Comparison of ENCODE assay signal across 8 mouse cellular contexts in the genomic region with DNA sequence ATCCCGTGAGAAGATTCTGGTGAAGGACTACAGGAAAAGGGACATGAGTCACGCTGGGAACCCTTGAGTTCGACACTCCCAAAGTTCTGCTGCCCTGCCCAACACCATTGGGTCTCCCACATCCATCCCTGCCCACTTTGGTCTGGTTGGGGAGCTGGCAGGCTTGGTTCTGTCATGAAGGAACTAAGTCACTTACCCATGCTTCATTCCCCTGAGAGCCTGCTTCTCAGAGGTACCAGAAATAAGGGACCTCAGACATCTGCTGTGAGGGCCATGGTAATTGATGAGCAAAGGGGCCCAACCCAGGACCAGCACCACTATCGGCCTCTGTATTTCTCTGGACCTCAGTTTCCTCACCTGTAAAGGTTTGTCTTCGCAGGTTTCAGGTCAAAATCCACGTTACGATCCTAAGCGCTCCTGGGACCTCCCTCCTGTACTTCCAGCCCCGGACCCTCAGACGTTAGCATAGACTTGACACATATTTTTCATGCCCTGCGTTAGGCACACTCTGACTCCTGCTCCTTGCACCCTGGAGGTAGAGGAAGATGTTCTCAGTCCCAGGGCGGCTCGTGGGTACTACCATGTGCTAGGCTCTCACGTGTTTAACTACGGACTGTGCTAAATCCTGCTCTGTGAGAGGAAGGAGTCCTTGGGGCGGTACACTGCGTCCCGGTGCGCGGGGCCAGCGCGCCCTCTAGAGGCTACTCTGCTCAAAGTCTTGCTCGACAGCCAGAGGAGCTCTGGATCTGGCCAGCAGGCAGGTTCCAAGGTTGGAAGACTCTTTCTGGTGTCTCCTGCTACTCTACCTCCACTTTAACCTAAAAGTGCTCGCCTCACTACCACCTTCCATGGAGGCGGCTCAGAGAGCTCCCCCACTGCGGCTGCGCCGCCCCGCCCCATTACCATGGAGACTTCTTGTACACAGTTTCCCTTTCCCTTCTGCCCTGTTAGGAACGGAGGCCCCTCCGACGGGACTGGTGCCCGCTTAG. TPM values are rescaled to one million over a fixed set of nuclear protein-coding genes. Genes with fewer than 3 reads are reported as not detected.
A peak's percentile ranks its signal among the peaks of the same experiment; 100 is the strongest.
DNase-seq lines count a peak whose midpoint lies in the region; ATAC-seq lines count a peak whose summit lies in the region.

A gene (plus strand): TSS at position 91 of the 989 bp plus-strand sequence.

- peak within 1 kb of the TSS; percentile 48 for H3K4me3 ChIP-seq in embryonic facial prominence, embryonic 13.5 days
- peak within 1 kb of the TSS; percentile 39 for H3K4me3 ChIP-seq in limb, embryonic 12.5 days (replicated peaks)
- peak within 1 kb of the TSS; percentile 26 for H3K4me3 ChIP-seq in midbrain, embryonic 14.5 days (replicated peaks; ENCODE audit: low read depth, low read length)

- H3K27ac ChIP-seq in embryonic facial prominence, embryonic 13.5 days: no peak within 1 kb of the TSS
- peak within 1 kb of the TSS; percentile 41; the same call in 1 of the 2 replicates for H3K27ac ChIP-seq in limb, embryonic 12.5 days
- no peak within 1 kb of the TSS for H3K27ac ChIP-seq in midbrain, embryonic 14.5 days (replicated peaks; ENCODE audit: low read depth, low read length)

- H3K4me2 ChIP-seq in embryonic facial prominence, embryonic 13.5 days: peak within 1 kb of the TSS; percentile 65
- peak within 1 kb of the TSS; percentile 59 for H3K4me2 ChIP-seq in limb, embryonic 12.5 days
- H3K4me2 ChIP-seq in midbrain, embryonic 14.5 days (ENCODE audit: low read length): peak within 1 kb of the TSS; percentile 50

- H3K36me3 ChIP-seq in embryonic facial prominence, embryonic 13.5 days: peaks cover 32% of the 10 kb centered on the region
- H3K36me3 ChIP-seq in limb, embryonic 12.5 days: peaks cover 37% of the 10 kb centered on the region
- H3K36me3 ChIP-seq in midbrain, embryonic 14.5 days (ENCODE audit: control insufficient read depth, insufficient read depth, low read length): peaks cover 33% of the 10 kb centered on the region

- 15% methylated on average over 33 of the region's 33 CpGs for WGBS in embryonic facial prominence, embryonic 13.5 days
- WGBS in limb, embryonic 12.5 days: 15% methylated on average over 33 of the region's 33 CpGs
- WGBS in midbrain, embryonic 14.5 days: 15% methylated on average over 33 of the region's 33 CpGs

- peak; percentile 86 for ATAC-seq in embryonic facial prominence, embryonic 13.5 days (ENCODE audit: insufficient number of reproducible peaks, insufficient read depth, low FRiP score, low TSS enrichment, low read depth)
- peak; percentile 90 for ATAC-seq in limb, embryonic 12.5 days (ENCODE audit: insufficient number of reproducible peaks, insufficient read depth, low FRiP score, low TSS enrichment, low read depth)
- ATAC-seq in midbrain, embryonic 14.5 days (ENCODE audit: low FRiP score, low TSS enrichment): peak; percentile 87

- H3K9me3 ChIP-seq in embryonic facial prominence, embryonic 13.5 days: no peaks in the 10 kb centered on the region
- H3K9me3 ChIP-seq in limb, embryonic 12.5 days: no peaks in the 10 kb centered on the region
- H3K9me3 ChIP-seq in midbrain, embryonic 14.5 days (ENCODE audit: control insufficient read depth, low read length): no peaks in the 10 kb centered on the region

- H3K9ac ChIP-seq in embryonic facial prominence, embryonic 13.5 days: peak within 1 kb of the TSS; percentile 68
- H3K9ac ChIP-seq in limb, embryonic 12.5 days (replicated peaks): peak within 1 kb of the TSS; percentile 46
- H3K9ac ChIP-seq in midbrain, embryonic 14.5 days (replicated peaks; ENCODE audit: low read length): 0 out of 2 replicates have a peak within 1 kb of the TSS, but pooled peaks have one; percentile 4

- H3K27me3 ChIP-seq in embryonic facial prominence, embryonic 13.5 days: no peaks in the 10 kb centered on the region
- H3K27me3 ChIP-seq in limb, embryonic 12.5 days: peaks cover 7% of the 10 kb centered on the region; the same call in 1 of the 2 replicates
- H3K27me3 ChIP-seq in midbrain, embryonic 14.5 days (ENCODE audit: control insufficient read depth, insufficient read depth, low read length): no peaks in the 10 kb centered on the region

- peaks cover 12% of the 10 kb centered on the region for H3K4me1 ChIP-seq in embryonic facial prominence, embryonic 13.5 days
- peaks cover 12% of the 10 kb centered on the region for H3K4me1 ChIP-seq in limb, embryonic 12.5 days (replicated peaks)
- peaks cover 5% of the 10 kb centered on the region; the same call in 1 of the 2 replicates for H3K4me1 ChIP-seq in midbrain, embryonic 14.5 days (ENCODE audit: control insufficient read depth, insufficient read depth, low read length)

- peak; percentile 90 for DNase-seq in 416B (ENCODE audit: low read depth)
- peak; percentile 74 to 75 for DNase-seq in adrenal gland, postnatal 4 days (ENCODE audit: low spot score in 2 of 2)
- DNase-seq in heart, adult 8-10 months (ENCODE audit: low spot score): peak; percentile 90
- peak; percentile 87 to 92 for DNase-seq in kidney, adult 8-10 months
- DNase-seq in midbrain, embryonic 14.5 days: peak; percentile 92
- DNase-seq in spleen, adult 12 weeks (ENCODE audit: low spot score): peak; percentile 82

RNA-seq across cellular contexts. Expression of the gene that starts here (rescaled TPM):
- under 1 TPM; 0.67 to 0.73 TPM for total RNA-seq in adrenal gland, postnatal 4 days (2021)
- 2.0 and 2.2 TPM in 2 replicates for polyA plus RNA-seq in embryonic facial prominence, embryonic 13.5 days (2015; fragmentation: Nextera tagmentation; extraction: Ambion mirVana)
- under 1 TPM; 0.09 to 0.22 (median 0.13) TPM for total RNA-seq in heart, adult 8-10 months (2022)
- 1.4 and 1.8 TPM in 2 replicates for polyA plus RNA-seq in limb, embryonic 12.5 days (2016; fragmentation: Nextera tagmentation; extraction: Ambion mirVana)
- 1.4 and 1.5 TPM in 2 replicates for polyA plus RNA-seq in midbrain, embryonic 14.5 days (2014; fragmentation: Nextera tagmentation; extraction: Ambion mirVana)

Comparison
In these comparisons a context has a peak if more than half of its experiments do, and no peak if none do; other contexts are left out.
1. Peak in DNase-seq in adrenal gland, postnatal 4 days; RNA of the gene not detected or under 1 TPM.
2. Peak in DNase-seq in heart, adult 8-10 months; RNA of the gene not detected or under 1 TPM.
3. H3K9ac ChIP-seq: peak in every context shown above with its lines; median percentile 68 in embryonic facial prominence, embryonic 13.5 days; 46 in limb, embryonic 12.5 days; 4 in midbrain, embryonic 14.5 days.